Mouse (Mus musculus) lung, embryonic 14.5 days (tissue): ENCODE measurements around the gene Lrrc42. TPM values are rescaled to one million over a fixed set of nuclear protein-coding genes. Genes with fewer than 3 reads are reported as not detected.
A peak's percentile ranks its signal among the peaks of the same experiment; 100 is the strongest.

Experiments used
- ATAC-seq: fragments of 200-750 bp; cut with Nextera tagmentation; 2 replicates; pipeline ENCODE4 v1.8.0; 2017; ENCODE audit warnings: mild to moderate bottlenecking, moderate TSS enrichment, moderate library complexity; ENCODE audit not compliant: insufficient read depth
- DNase-seq: peaks from one replicate; pipeline ENCODE4 v3.0.0-alpha.2; 2015
- H3K27ac ChIP-seq: fragments of 300-500 bp; sonication (generic); 2 replicates; pipeline ENCODE4 v1.5.1; 2014; ENCODE audit warnings: low read depth, mild to moderate bottlenecking, moderate library complexity
- H3K27me3 ChIP-seq: fragments of 300-500 bp; sonication (generic); 2 replicates; pipeline ENCODE4 v1.6.1; 2014; ENCODE audit warnings: low read length, control low read depth; ENCODE audit not compliant: insufficient read depth
- H3K36me3 ChIP-seq: fragments of 300-500 bp; sonication (generic); 2 replicates; pipeline ENCODE4 v1.6.1; 2014; ENCODE audit warnings: control low read depth; ENCODE audit not compliant: insufficient read depth
- H3K4me1 ChIP-seq: fragments of 300-500 bp; sonication (generic); 2 replicates; pipeline ENCODE4 v1.6.1; 2014; ENCODE audit warnings: antibody characterized with exemption, control low read depth; ENCODE audit not compliant: insufficient read depth
- H3K4me2 ChIP-seq: fragments of 300-500 bp; sonication (generic); 2 replicates; pipeline ENCODE4 v1.6.1; 2014; ENCODE audit warnings: mild to moderate bottlenecking
- H3K4me3 ChIP-seq: fragments of 300-500 bp; sonication (generic); 2 replicates; pipeline ENCODE4 v1.5.1; 2014; ENCODE audit warnings: low read depth, low read length
- H3K9ac ChIP-seq: fragments of 300-500 bp; sonication (generic); 2 replicates; pipeline ENCODE4 v1.6.1; 2014
- H3K9me3 ChIP-seq: fragments of 300-500 bp; sonication (generic); 2 replicates; pipeline ENCODE4 v1.6.1; 2016; ENCODE audit warnings: low read depth, low read length, control low read depth
- CTCF ChIP-seq: IDR thresholded peaks from 2 replicates; pipeline ENCODE4 v1.5.1; 2016; ENCODE audit warnings: antibody characterized with exemption, low read depth
- WGBS: fragments of 180-500 bp; shearing (Covaris S2); extraction: QIAGEN DNeasy Blood & Tissue Kit; methylation state at CpG from one replicate; pipeline ENCODE4 v1.1.7; 2014; 5-methylcytosine and 5-hydroxymethylcytosine counted together
- polyA plus RNA-seq: library from polyadenylated mRNA; unstranded; fragments of >200 nt; fragmentation: Nextera tagmentation; extraction: Ambion mirVana; gene quantifications from 2 replicates; pipeline ENCODE4 v1.2.1, GENCODE M21; 2014

Lrrc42 gene
- polyA plus RNA-seq, 1 experiment from 2014 or later: 69.0 TPM

- no peak overlapping the region for H3K9ac ChIP-seq
- no peak overlapping the region for H3K4me2 ChIP-seq
- ATAC-seq: no peak
- no peak overlapping the region for H3K4me3 ChIP-seq
- H3K4me1 ChIP-seq: no peaks in the 10 kb centered on the region
- TF ChIP-seq CTCF: no peak
- peaks cover 40% of the 10 kb centered on the region for H3K36me3 ChIP-seq
- H3K9me3 ChIP-seq: no peaks in the 10 kb centered on the region
- H3K27me3 ChIP-seq: no peaks in the 10 kb centered on the region
- WGBS: 28% methylated on average over 3 of the region's 3 CpGs
- no peak overlapping the region for H3K27ac ChIP-seq
- no peak for DNase-seq
These were observed 21.1 kb downstream of the Lrrc42 start for GRCm38 (mm10) chr4:107232219-107232618.

DNA sequence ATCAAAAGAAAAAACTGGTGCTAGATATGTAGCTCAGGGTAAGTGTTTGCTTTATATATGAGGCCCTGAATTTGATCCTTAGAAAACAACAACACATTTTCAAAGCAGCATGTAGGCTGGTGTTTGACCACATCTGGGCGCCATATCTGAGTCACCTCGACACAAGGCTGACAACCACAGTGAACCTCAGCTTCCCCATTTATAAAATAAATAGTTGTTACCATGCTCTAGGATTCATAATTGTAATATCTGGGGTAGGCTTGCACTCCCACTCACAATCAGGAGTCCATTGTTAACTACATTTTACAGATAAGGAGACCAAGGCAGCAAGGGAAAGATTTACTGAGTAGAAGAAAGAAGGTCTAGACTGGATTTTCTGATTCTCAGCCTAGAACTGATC, 27.0 kb downstream of the Lrrc42 start:
- 70% methylated on average over 2 of the region's 2 CpGs for WGBS
- TF ChIP-seq CTCF: no peak

DNA sequence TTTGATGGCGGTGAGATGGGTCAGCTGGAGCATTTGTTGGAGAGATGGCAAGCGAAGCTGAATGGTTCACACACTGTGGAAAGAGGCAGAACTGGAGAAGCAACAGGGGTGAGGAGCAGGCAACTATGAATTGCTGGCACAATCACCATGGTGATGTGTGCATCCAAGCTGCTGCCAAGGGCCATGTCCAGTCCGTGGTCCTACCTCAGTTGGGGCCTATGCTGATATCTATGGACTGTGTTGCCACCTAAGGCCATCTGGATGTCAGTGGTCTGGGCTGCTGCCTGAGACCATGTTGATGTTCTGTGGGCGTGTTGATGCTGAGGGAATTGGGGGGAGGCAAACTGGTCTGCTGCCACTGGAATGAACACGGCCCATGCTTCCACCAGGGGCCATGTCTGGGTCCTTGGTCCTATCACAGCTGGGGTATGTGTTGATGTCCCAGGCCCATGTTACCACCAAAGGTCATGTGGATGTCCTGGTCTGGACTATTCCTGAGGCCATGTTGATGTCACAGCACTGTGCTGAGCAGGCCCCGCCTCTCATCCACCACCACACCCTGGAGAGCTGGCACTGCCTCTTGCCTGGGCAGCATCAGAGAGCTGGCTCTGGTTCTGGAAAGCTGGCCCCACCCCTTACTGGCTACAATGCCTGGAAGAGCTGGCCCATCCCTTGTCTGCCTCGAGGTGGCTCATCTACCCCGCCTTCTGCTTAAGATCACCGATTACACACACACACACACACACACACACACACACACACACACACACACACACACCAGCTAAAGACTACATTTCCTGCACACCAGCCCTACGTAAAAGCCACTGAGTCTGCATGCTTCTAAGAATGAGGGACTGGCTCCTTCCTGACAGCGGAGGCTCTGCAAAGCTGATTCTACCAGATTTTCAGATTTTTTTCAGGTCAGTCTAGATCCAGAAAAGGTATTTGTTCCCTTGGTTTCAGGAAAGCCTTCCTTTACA, 29.8 kb downstream of the Lrrc42 start:
- Histone ChIP-seq H3K27ac (no peak overlapping the region), H3K4me2 (no peak overlapping the region), H3K36me3 (no peaks in the 10 kb centered on the region), H3K4me1 (no peaks in the 10 kb centered on the region), H3K9me3 (no peaks in the 10 kb centered on the region), H3K27me3 (no peaks in the 10 kb centered on the region), H3K9ac (no peak overlapping the region), H3K4me3 (no peak overlapping the region)
- 79% methylated on average over 11 of the region's 11 CpGs for WGBS
- DNase-seq (no peak), ATAC-seq (no peak)
- no peak for TF ChIP-seq CTCF

More for the DNA sequence above, 27.0 kb downstream of the Lrrc42 start:
- Histone ChIP-seq H3K4me1 (no peaks in the 10 kb centered on the region), H3K9ac (no peak overlapping the region), H3K36me3 (no peaks in the 10 kb centered on the region), H3K4me3 (no peak overlapping the region), H3K27me3 (no peaks in the 10 kb centered on the region), H3K9me3 (no peaks in the 10 kb centered on the region), H3K27ac (no peak overlapping the region), H3K4me2 (no peak overlapping the region)
- ATAC-seq (no peak), DNase-seq (no peak)

GRCm38 (mm10) chr4:107221524-107221923, 31.8 kb downstream of the Lrrc42 start:
- ATAC-seq (no peak), DNase-seq (no peak)
- Histone ChIP-seq H3K4me3 (no peak overlapping the region), H3K4me1 (no peaks in the 10 kb centered on the region), H3K9me3 (no peaks in the 10 kb centered on the region), H3K27me3 (no peaks in the 10 kb centered on the region), H3K27ac (no peak overlapping the region), H3K9ac (no peak overlapping the region), H3K36me3 (no peaks in the 10 kb centered on the region), H3K4me2 (no peak overlapping the region)
- no peak for TF ChIP-seq CTCF
- WGBS: 83% methylated on average over 5 of the region's 5 CpGs

DNA sequence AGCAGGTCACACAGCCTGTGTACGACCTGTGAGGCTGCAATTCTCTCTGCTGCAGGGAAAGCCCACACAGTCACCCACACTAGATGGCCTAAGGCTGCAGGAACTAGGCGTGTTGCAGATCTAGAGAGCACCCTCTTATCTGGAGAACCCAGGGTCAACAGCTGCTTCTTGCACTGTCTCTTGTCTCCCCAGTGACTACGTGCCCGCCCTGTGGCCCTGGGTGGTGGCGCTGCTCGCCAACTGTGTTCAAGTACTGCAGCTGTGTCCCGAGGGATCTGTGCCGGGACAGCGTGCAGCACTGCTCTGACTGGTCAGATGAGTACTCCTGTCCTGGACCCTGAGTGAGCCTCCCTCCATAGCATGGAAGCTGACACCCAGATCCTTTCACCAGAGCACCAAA, 35.8 kb downstream of the Lrrc42 start:
- no peak overlapping the region for H3K4me2 ChIP-seq
- WGBS: 52% methylated on average over 9 of the region's 9 CpGs
- H3K27me3 ChIP-seq: no peaks in the 10 kb centered on the region
- no peak for DNase-seq
- no peaks in the 10 kb centered on the region for H3K36me3 ChIP-seq
- H3K9me3 ChIP-seq: no peaks in the 10 kb centered on the region
- ATAC-seq: peak; percentile 58; the same call in 1 of the 2 replicates
- H3K4me3 ChIP-seq: no peak overlapping the region
- no peak for TF ChIP-seq CTCF
- no peak overlapping the region for H3K27ac ChIP-seq
- no peaks in the 10 kb centered on the region for H3K4me1 ChIP-seq
- H3K9ac ChIP-seq: no peak overlapping the region

DNA sequence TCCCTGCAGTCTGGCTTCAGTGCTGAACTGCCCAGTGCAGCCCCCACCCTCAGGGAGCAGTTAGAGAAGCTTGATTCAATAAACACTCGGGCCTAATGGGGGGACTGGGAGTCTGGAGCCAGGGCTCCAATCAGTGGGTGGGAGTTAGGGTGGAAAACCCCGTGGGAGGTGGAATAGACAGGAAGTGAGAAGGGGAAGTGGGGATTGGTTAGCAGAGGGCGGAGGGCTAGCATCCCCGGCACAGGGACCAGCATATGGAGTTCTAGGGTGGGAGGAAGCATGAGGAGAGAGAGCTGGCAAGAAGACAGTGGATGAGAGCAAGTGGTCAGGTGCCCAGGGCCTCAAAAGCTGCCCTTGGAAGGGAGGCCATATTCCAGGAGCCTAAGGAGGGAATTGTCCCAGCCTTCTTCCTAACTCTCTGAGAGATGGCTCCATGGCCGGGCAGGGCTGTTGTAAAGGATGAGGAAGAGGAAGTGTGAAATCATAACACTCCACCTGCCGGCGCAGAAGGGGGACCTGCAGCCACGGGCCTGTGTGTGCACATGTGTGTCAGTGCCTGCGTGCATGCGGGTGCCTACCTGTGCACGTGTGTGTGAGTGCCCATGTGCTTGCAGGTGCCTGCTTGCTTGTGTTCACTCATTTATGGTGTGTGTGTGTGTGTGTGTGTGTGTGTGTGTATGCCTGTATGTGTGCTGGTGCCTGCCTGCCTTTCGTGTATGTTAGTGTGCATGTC, 39.9 kb downstream of the Lrrc42 start:
- no peak for ATAC-seq
- 56% methylated on average over 12 of the region's 12 CpGs for WGBS

DNA sequence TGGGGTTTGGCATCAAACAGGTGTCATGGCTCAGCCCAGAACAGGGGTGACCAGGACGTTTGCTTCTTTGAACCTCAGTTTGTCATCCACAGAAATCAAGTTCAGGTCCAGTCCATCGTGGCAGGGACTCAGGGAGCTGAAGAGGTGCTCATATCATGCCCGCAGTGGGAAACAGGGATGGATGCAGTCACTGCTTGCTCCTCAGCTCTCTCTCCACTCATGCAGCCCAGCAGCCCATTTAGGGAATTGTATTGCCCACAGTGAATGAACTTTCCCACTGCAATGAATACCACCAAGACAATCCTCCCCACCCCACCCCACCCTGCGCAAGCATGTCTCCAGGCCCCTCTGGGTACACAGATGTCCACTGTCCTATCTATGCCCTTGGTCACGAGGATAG, 41.4 kb downstream of the Lrrc42 start:
- no peak for TF ChIP-seq CTCF
- WGBS: 62% methylated on average over 5 of the region's 5 CpGs

More for the DNA sequence above, 39.9 kb downstream of the Lrrc42 start:
- H3K9ac ChIP-seq: no peak overlapping the region
- no peaks in the 10 kb centered on the region for H3K9me3 ChIP-seq
- no peak overlapping the region for H3K4me3 ChIP-seq
- DNase-seq: no peak
- H3K4me1 ChIP-seq: no peaks in the 10 kb centered on the region
- H3K27me3 ChIP-seq: no peaks in the 10 kb centered on the region
- H3K27ac ChIP-seq: no peak overlapping the region
- no peak for TF ChIP-seq CTCF
- no peaks in the 10 kb centered on the region for H3K36me3 ChIP-seq
- no peak overlapping the region for H3K4me2 ChIP-seq

More for the DNA sequence above, 41.4 kb downstream of the Lrrc42 start:
- no peaks in the 10 kb centered on the region for H3K9me3 ChIP-seq
- no peak overlapping the region for H3K9ac ChIP-seq
- no peak for ATAC-seq
- H3K4me1 ChIP-seq: no peaks in the 10 kb centered on the region
- H3K27me3 ChIP-seq: no peaks in the 10 kb centered on the region
- no peak for DNase-seq
- H3K4me2 ChIP-seq: no peak overlapping the region
- no peak overlapping the region for H3K27ac ChIP-seq
- H3K4me3 ChIP-seq: no peak overlapping the region
- no peaks in the 10 kb centered on the region for H3K36me3 ChIP-seq
